Comparison of ENCODE assay signal across 22 mouse cellular contexts in genomic region chr1:164973790-164974189, GRCm38 (mm10). TPM values are rescaled to one million over a fixed set of nuclear protein-coding genes. Genes with fewer than 3 reads are reported as not detected.
DNase-seq lines count a peak whose midpoint lies in the region; ATAC-seq lines count a peak whose summit lies in the region.
"Had no signal": no experiment of that assay in that cellular context is flagged by ENCODE, and none has a peak within 500 bp of the region (broad histone marks: within the 10 kb centered on the region; RNA-seq: fewer than 3 reads in every experiment).

No protein-coding gene starts in this region.

- no peaks in the 10 kb centered on the region for H3K9me3 ChIP-seq in forebrain, embryonic 12.5 days
- H3K9me3 ChIP-seq in midbrain, embryonic 12.5 days, result no peaks in the 10 kb centered on the region
- H3K9me3 ChIP-seq in intestine, embryonic 16.5 days (ENCODE audit: control insufficient read depth, low read length), result no peaks in the 10 kb centered on the region
- H3K9me3 ChIP-seq in limb, embryonic 10.5 days (replicated peaks), result no peaks in the 10 kb centered on the region
- H3K9me3 ChIP-seq: heart, embryonic 15.5 days; intestine, embryonic 15.5 days; liver, embryonic 12.5 days; lung, embryonic 15.5 days had no signal

- H3K9ac ChIP-seq in forebrain, embryonic 12.5 days, result no peak overlapping the region
- H3K9ac ChIP-seq in midbrain, embryonic 12.5 days (replicated peaks), result no peak overlapping the region
- no peak overlapping the region for H3K9ac ChIP-seq in intestine, embryonic 16.5 days (ENCODE audit: low read depth, low read length)
- H3K9ac ChIP-seq: heart, embryonic 15.5 days; intestine, embryonic 15.5 days; liver, embryonic 12.5 days; lung, embryonic 15.5 days had no signal

- H3K4me3 ChIP-seq in forebrain, embryonic 12.5 days (replicated peaks), result no peak overlapping the region
- no peak overlapping the region for H3K4me3 ChIP-seq in midbrain, embryonic 12.5 days
- no peak overlapping the region for H3K4me3 ChIP-seq in intestine, embryonic 16.5 days (ENCODE audit: low read length)
- H3K4me3 ChIP-seq in limb, embryonic 10.5 days, result no peak overlapping the region
- H3K4me3 ChIP-seq: heart, embryonic 15.5 days; intestine, embryonic 15.5 days; liver, embryonic 12.5 days; lung, embryonic 15.5 days had no signal

- H3K27ac ChIP-seq in forebrain, embryonic 12.5 days, result no peak overlapping the region
- 0 out of 2 replicates have a peak overlapping the region, but pooled peaks have one; percentile 26 for H3K27ac ChIP-seq in midbrain, embryonic 12.5 days (replicated peaks)
- no peak overlapping the region for H3K27ac ChIP-seq in intestine, embryonic 16.5 days (ENCODE audit: low read length)
- no peak overlapping the region for H3K27ac ChIP-seq in limb, embryonic 10.5 days
- H3K27ac ChIP-seq: heart, embryonic 15.5 days; intestine, embryonic 15.5 days; liver, embryonic 12.5 days; lung, embryonic 15.5 days had no signal

- 0 out of 2 replicates have a peak, but pooled peaks have one; percentile 51 for ATAC-seq in forebrain, embryonic 12.5 days (ENCODE audit: low FRiP score)
- ATAC-seq in midbrain, embryonic 12.5 days (ENCODE audit: low FRiP score, low read depth), result peak; percentile 73; the same call in 1 of the 2 replicates
- ATAC-seq in intestine, embryonic 16.5 days, result no peak
- ATAC-seq: intestine, embryonic 15.5 days; liver, embryonic 12.5 days had no signal

- peak; percentile 81 for DNase-seq in Muller cell, postnatal 12 days (ENCODE audit: inconsistent ontology term)
- DNase-seq in R1 (ENCODE audit: low read depth, low spot score), result peak; percentile 51
- no peak for DNase-seq in retina, embryonic 14.5 days (ENCODE audit: low spot score)
- DNase-seq in limb, embryonic 10.5 days (ENCODE audit: low spot score), result no peak
- no peak for DNase-seq in spleen, postnatal 36 days (ENCODE audit: low spot score in 2 of 2)
- DNase-seq: cerebellum, postnatal 14 days; heart, adult 18-20 months; layer of hippocampus, postnatal 36 days; right cerebral cortex, postnatal 4 days; thymus, postnatal 4 days had no signal

- H3K36me3 ChIP-seq in forebrain, embryonic 12.5 days (replicated peaks), result no peaks in the 10 kb centered on the region
- H3K36me3 ChIP-seq in midbrain, embryonic 12.5 days, result no peaks in the 10 kb centered on the region
- no peaks in the 10 kb centered on the region for H3K36me3 ChIP-seq in intestine, embryonic 16.5 days (ENCODE audit: control insufficient read depth, insufficient read depth, low read length)
- H3K36me3 ChIP-seq in limb, embryonic 10.5 days, result no peaks in the 10 kb centered on the region
- H3K36me3 ChIP-seq: G1E; heart, embryonic 15.5 days; intestine, embryonic 15.5 days; liver, embryonic 12.5 days; lung, embryonic 15.5 days had no signal

- 12% methylated on average over 3 of the region's 3 CpGs for WGBS in forebrain, embryonic 12.5 days
- 6% methylated on average over 3 of the region's 3 CpGs for WGBS in midbrain, embryonic 12.5 days
- 48% methylated on average over 3 of the region's 3 CpGs for WGBS in intestine, embryonic 16.5 days
- 67% methylated on average over 3 of the region's 3 CpGs for WGBS in limb, embryonic 10.5 days

- no peaks in the 10 kb centered on the region for H3K27me3 ChIP-seq in forebrain, embryonic 12.5 days
- H3K27me3 ChIP-seq in midbrain, embryonic 12.5 days, result no peaks in the 10 kb centered on the region; the same call in 1 of the 2 replicates
- no peaks in the 10 kb centered on the region for H3K27me3 ChIP-seq in intestine, embryonic 16.5 days (replicated peaks; ENCODE audit: control insufficient read depth, insufficient read depth, low read length)
- H3K27me3 ChIP-seq in limb, embryonic 10.5 days (ENCODE audit: low read depth, poor library complexity, severe bottlenecking), result no peaks in the 10 kb centered on the region
- H3K27me3 ChIP-seq: heart, embryonic 15.5 days; intestine, embryonic 15.5 days; liver, embryonic 12.5 days; lung, embryonic 15.5 days had no signal

- no peak overlapping the region for H3K4me2 ChIP-seq in forebrain, embryonic 12.5 days
- H3K4me2 ChIP-seq in midbrain, embryonic 12.5 days (replicated peaks), result no peak overlapping the region
- H3K4me2 ChIP-seq in intestine, embryonic 16.5 days (ENCODE audit: low read depth, low read length), result no peak overlapping the region
- H3K4me2 ChIP-seq: heart, embryonic 15.5 days; intestine, embryonic 15.5 days; liver, embryonic 12.5 days; lung, embryonic 15.5 days had no signal

- 0 out of 2 replicates have a peak, but pooled peaks cover 5% of the 10 kb centered on the region for H3K4me1 ChIP-seq in forebrain, embryonic 12.5 days
- H3K4me1 ChIP-seq in midbrain, embryonic 12.5 days, result peaks cover 9% of the 10 kb centered on the region
- H3K4me1 ChIP-seq in intestine, embryonic 16.5 days (ENCODE audit: control insufficient read depth, insufficient read depth, low read length), result 0 out of 2 replicates have a peak, but pooled peaks cover 2% of the 10 kb centered on the region
- H3K4me1 ChIP-seq in limb, embryonic 10.5 days, result no peaks in the 10 kb centered on the region
- H3K4me1 ChIP-seq: heart, embryonic 15.5 days; intestine, embryonic 15.5 days; liver, embryonic 12.5 days; lung, embryonic 15.5 days had no signal

RNA-seq across cellular contexts. Expression of gene Xcl1, which starts 38.5 kb away (rescaled TPM):
- not detected in 2 replicates for polyA plus RNA-seq in forebrain, embryonic 12.5 days (2016; fragmentation: Nextera tagmentation; extraction: Ambion mirVana)
- not detected in 2 replicates for polyA plus RNA-seq in midbrain, embryonic 12.5 days (2016; fragmentation: Nextera tagmentation; extraction: Ambion mirVana)
- 0.46 and 1.1 TPM in 2 replicates for polyA plus RNA-seq in intestine, embryonic 16.5 days (2015; fragmentation: Nextera tagmentation; extraction: Ambion mirVana)
- polyA plus RNA-seq in limb, embryonic 10.5 days (2016; fragmentation: Nextera tagmentation; extraction: Ambion mirVana), result not detected in 2 replicates
- polyA plus RNA-seq: embryonic facial prominence, embryonic 14.5 days; G1E; intestine, embryonic 15.5 days; kidney, embryonic 16.5 days; limb, embryonic 11.5 days; liver, embryonic 12.5 days; neural tube, embryonic 14.5 days had no signal

Comparison
In these comparisons a context has a peak if more than half of its experiments do, and no peak if none do; other contexts are left out.
1. DNase-seq: peak in Muller cell, postnatal 12 days (single experiment) and R1 (single experiment); none in retina, embryonic 14.5 days (single experiment), limb, embryonic 10.5 days (single experiment) and spleen, postnatal 36 days (0 of 2).